Mouse (Mus musculus) common myeloid progenitor, adult 5-6 weeks (primary cell): ENCODE measurements at regions not wholly inside any gene's neighbourhood (a gene's known extent, or its start where the extent isn't known, plus 50 kb on each side); places are given as distances from the start of the nearest gene placed in this dataset.

Experiments used
- ATAC-seq: replicated peaks from 2 replicates; pipeline ENCODE4 v1.8.0; 2016; ENCODE audit warnings: low read depth, mild to moderate bottlenecking, moderate TSS enrichment, inconsistent platforms; ENCODE audit not compliant: poor library complexity, severe bottlenecking

GRCm38 (mm10) chr7:51722420-51722819 is 100.6 kb downstream of the Slc17a6 start:
- no peak for ATAC-seq

- ATAC-seq, result peak; percentile 71
Measured at GRCm38 (mm10) chr7:51723955-51724354, 102.1 kb downstream of the Slc17a6 start.

GRCm38 (mm10) chr7:51736285-51736684 is 114.5 kb downstream of the Slc17a6 start:
- no peak for ATAC-seq

GRCm38 (mm10) chr7:51739590-51739989 is 117.8 kb downstream of the Slc17a6 start:
- ATAC-seq, result no peak

GRCm38 (mm10) chr7:51740928-51741327 is 119.1 kb downstream of the Slc17a6 start:
- no peak for ATAC-seq

- no peak for ATAC-seq
Measured at GRCm38 (mm10) chr7:51742720-51743119, 119.1 kb upstream of the Gas2 start.

GRCm38 (mm10) chr7:51745598-51745997 is 116.2 kb upstream of the Gas2 start:
- ATAC-seq, result no peak

- ATAC-seq, result no peak
Measured at GRCm38 (mm10) chr7:51748633-51749303, 113.0 kb upstream of the Gas2 start.

GRCm38 (mm10) chr7:51749304-51750129 is 112.3 kb upstream of the Gas2 start:
- ATAC-seq, result no peak

GRCm38 (mm10) chr7:51750271-51750670 is 111.5 kb upstream of the Gas2 start:
- ATAC-seq, result no peak

- ATAC-seq, result no peak
Measured at GRCm38 (mm10) chr7:51753062-51753461, 108.8 kb upstream of the Gas2 start.

GRCm38 (mm10) chr7:51754208-51754888 is 107.5 kb upstream of the Gas2 start:
- ATAC-seq, result no peak

GRCm38 (mm10) chr7:51756218-51756617 is 105.6 kb upstream of the Gas2 start:
- no peak for ATAC-seq

- no peak for ATAC-seq
Measured at GRCm38 (mm10) chr7:51759536-51760153, 102.2 kb upstream of the Gas2 start.

GRCm38 (mm10) chr7:51767066-51767465 is 94.7 kb upstream of the Gas2 start:
- no peak for ATAC-seq

- no peak for ATAC-seq
Measured at GRCm38 (mm10) chr7:51771895-51772871, 89.6 kb upstream of the Gas2 start.

GRCm38 (mm10) chr7:51775968-51776367 is 85.8 kb upstream of the Gas2 start:
- ATAC-seq, result no peak

GRCm38 (mm10) chr7:51783070-51783776 is 78.6 kb upstream of the Gas2 start:
- no peak for ATAC-seq
